Mouse (Mus musculus): ENCODE data around the gene Tcf19.
A peak's percentile ranks its signal among the peaks of the same experiment; 100 is the strongest.

Gene Tcf19

GRCm38 (mm10) chr17:35516652-35517500, at the start of gene Tcf19, which contains the start of gene Cchcr1:
Gene Tcf19 (minus strand): TSS chr17:35516824.
Gene Cchcr1 (plus strand): TSS chr17:35517100.
- DNase-seq (ENCODE audit: low read depth in 2 of 2, low spot score in 2 of 2) = peak; percentile 79 to 80

DNA sequence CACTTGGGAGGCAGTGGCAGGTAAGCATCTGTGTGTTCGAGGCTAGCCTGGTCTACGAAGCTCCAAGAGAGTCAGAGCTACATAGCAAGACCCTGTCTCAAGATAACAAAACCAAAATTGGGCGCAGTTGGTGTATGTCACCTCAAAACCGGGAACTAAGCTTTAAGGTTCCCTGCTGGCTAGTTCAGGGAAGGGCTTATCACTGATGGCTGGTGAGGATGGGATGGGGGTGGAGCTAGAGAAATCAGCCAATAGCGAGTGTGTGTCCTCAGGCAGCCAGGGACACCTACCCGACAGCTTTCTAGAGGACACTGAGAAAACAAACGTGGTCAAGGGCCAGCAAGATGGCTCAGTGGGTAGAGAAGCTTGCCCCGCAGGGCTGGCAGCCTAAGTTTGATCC, 41.6 kb upstream of the Tcf19 start:
- no peak for DNase-seq (ENCODE audit: low read depth in 2 of 2, low spot score in 2 of 2)

GRCm38 (mm10) chr17:35557351-35557750, 40.7 kb upstream of the Tcf19 start:
- no peak for DNase-seq (ENCODE audit: low read depth in 2 of 2, low spot score in 2 of 2)

DNA sequence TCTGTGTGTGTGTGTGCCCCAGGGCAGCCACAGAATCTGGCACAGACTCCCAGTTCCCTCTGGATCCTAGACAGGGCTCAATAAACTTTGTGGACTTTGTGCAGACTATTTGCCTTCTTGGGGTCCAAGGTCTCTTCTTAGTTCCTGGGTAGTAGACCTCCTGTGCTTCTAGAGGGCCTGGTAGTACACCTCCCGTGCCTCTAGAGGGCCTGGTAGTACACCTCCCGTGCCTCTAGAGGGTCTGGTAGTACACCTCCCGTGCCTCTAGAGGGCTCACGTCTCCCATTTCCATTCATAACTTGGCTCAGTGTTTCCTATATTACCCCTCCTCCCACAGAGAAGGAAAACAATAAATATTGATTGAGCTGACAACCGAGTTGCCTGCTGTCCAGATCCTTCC, 40.2 kb upstream of the Tcf19 start:
- peak; percentile 37 to 45 for DNase-seq (ENCODE audit: low read depth in 2 of 2, low spot score in 2 of 2)

DNA sequence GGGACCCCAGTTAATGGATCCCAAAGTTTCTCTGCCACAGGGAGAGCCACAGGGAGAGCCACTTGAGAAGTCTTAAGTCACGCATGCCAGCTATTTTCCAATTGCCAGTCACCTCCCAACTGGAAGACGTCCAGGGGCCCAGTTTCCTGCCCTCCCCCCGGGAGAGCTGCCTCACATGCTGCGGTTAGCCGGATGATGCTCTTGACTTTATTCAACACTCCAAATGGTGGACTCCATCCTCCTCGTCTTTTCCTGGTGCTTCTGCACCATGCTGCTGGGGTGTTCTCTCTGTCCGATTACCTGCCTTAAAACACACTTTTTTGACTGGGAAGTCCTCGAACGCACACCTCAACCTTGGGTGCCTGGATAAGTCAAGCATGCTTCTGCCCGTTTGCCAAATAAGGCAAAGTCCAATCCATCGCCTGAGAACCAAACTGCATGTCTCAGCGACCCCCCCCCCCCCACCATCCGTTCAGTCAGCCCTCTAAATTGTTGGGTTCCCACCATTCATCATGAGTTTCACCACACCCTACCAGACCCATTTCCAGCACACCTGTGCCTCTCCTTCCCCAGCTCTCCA, 39.7 kb upstream of the Tcf19 start:
- no peak for DNase-seq (ENCODE audit: low read depth in 2 of 2, low spot score in 2 of 2)

GRCm38 (mm10) chr17:35554761-35555397, 38.3 kb upstream of the Tcf19 start:
- no peak for DNase-seq (ENCODE audit: low read depth in 2 of 2, low spot score in 2 of 2)

- no peak for DNase-seq (ENCODE audit: low read depth in 2 of 2, low spot score in 2 of 2)
Measured at GRCm38 (mm10) chr17:35554321-35554720, 37.7 kb upstream of the Tcf19 start.

DNA sequence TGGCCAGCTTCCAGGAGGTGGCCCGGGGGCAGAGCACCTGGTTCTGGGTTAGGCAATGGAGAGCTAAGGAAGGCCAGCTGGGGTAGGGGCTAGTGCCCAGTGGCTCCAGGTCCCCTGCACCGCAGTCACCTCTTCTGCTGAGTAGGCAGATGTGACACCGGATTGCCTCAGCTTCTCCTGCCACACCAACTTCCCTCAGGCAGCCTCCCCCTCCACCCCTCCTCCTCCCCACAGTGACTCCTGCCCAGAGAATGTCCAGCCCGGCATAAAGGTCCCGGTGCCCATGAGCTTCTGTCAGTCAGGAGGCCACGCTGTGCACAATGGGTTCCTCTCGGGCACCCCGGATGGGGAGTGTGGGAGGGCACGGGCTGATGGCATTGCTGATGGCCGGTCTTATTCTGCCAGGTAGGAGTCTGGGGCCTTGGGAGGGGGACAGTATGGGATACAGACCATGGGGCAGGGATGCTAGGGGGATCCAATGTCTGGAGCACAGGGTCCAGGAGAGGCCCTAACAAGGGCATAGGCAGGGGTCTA, 35.3 kb upstream of the Tcf19 start, which contains the start of gene Cdsn:
TSS of gene Cdsn (plus strand) at position 248 of the 534 bp plus-strand sequence.
- DNase-seq (ENCODE audit: low read depth in 2 of 2, low spot score in 2 of 2) = no peak

DNA sequence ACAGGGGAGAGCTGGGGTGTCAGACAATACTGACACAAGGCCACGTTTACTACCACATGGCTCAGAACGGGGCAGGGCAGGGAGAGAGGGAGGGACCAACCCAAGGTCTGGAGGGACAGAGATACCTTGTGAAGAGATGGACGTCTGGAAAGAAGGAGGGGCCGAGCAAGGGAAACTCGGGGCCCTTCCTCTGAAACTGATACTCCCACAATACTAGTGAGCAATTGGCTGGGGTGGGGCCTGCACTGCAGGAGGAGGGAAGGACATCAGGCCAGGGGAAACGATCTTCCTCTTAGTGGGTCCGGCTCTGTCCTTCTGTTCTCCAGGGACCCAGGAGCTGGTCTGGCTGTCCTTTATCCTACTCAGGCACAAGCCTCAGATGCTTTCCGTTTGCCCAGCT, 34.2 kb upstream of the Tcf19 start:
- no peak for DNase-seq (ENCODE audit: low read depth in 2 of 2, low spot score in 2 of 2)

GRCm38 (mm10) chr17:35550143-35550494, 33.5 kb upstream of the Tcf19 start:
- DNase-seq (ENCODE audit: low read depth in 2 of 2, low spot score in 2 of 2) = no peak

- DNase-seq (ENCODE audit: low read depth in 2 of 2, low spot score in 2 of 2) = no peak
Measured at GRCm38 (mm10) chr17:35549437-35550142, 33.0 kb upstream of the Tcf19 start.

DNA sequence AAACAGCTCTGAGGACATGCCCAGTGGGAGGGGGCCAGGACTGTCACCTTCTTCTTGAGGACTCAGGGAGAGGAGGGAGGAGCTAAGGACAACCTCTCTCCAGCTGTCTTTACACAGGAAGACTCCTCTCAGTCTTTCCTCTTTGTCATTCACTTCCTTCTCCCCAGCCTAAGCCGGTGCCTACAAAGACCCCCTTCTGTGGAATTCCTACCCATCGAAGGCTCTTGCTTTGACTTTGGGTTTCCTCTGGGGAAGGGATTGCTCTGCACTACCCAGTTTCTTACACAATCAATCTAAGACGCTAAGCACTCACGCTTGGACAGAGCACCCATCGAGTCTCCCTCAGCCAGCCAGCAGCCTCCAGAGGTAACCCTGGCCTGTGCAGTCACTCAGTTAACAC, 32.0 kb upstream of the Tcf19 start:
- DNase-seq (ENCODE audit: low read depth in 2 of 2, low spot score in 2 of 2) = no peak

- DNase-seq (ENCODE audit: low read depth in 2 of 2, low spot score in 2 of 2) = no peak
Measured at GRCm38 (mm10) chr17:35547465-35547864, 30.8 kb upstream of the Tcf19 start.

DNA sequence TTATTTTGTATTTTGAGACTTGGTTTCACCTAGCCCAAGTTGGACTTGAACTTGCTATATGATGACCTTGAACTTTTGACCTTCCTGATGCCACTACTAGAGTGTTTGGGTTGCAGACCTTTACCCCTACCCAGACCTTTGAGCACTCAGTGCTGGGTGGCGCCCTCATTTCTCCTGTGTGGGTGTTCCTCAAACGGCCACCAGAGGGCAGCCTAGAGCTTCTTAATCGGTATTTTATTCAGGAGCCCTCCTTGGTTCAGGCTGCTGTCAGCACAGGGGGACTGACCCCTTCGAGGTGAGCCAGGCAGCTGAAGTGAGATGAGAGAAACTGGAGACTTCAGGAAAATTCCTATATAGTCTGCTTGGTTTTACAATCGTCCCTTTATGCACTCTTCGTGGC, 28.1 kb upstream of the Tcf19 start:
- DNase-seq (ENCODE audit: low read depth in 2 of 2, low spot score in 2 of 2) = peak; percentile 41 to 50

GRCm38 (mm10) chr17:35544001-35544400, 27.4 kb upstream of the Tcf19 start:
- no peak for DNase-seq (ENCODE audit: low read depth in 2 of 2, low spot score in 2 of 2)

DNA sequence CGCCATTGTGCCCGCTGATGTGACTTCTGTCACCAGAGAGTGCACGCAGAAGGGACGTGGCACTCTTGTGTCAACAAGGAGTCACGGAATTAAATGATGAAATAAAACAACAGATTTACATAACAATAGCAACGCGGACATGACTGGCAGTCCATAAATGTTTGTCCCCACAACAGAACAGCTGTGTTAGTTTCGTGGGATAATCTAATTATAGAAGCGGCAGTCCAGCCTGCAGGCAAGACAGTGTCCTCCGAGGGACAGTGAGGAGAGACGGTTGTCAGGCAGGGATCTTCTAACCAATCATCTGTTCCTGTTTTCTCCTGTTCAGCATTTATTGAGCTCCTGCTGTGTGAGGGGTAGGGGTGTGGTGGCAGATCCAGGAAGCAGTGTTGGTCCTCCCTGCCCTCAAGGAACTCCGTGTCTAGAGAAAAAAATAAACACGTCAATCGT, 26.8 kb upstream of the Tcf19 start:
- DNase-seq (ENCODE audit: low read depth in 2 of 2, low spot score in 2 of 2) = no peak

- DNase-seq (ENCODE audit: low read depth in 2 of 2, low spot score in 2 of 2) = no peak
Measured at GRCm38 (mm10) chr17:35542761-35543411, 26.3 kb upstream of the Tcf19 start.

GRCm38 (mm10) chr17:35539540-35539939, 22.9 kb upstream of the Tcf19 start:
- DNase-seq (ENCODE audit: low read depth in 2 of 2, low spot score in 2 of 2) = no peak

DNA sequence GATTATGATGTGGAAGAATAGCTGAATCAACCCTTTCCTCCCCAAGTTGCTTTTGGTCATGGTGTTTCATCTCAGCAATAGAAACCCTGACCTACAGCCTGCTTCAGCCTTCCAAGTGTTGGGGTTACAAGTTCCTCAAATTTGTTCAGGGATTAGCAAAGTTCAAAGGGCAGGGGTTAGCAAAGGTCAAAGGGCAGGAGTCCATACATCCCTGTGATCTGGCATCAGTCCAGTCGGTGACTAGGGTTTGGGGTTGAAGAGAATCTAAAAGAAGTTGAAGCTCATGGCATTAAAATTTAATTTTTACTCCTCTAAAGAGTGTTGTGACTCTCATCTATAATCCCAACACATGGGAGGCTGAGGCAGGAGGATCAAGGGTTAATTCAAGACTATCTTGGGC, 21.9 kb upstream of the Tcf19 start:
- no peak for DNase-seq (ENCODE audit: low read depth in 2 of 2, low spot score in 2 of 2)

- no peak for DNase-seq (ENCODE audit: low read depth in 2 of 2, low spot score in 2 of 2)
Measured at GRCm38 (mm10) chr17:35537421-35537820, 20.8 kb upstream of the Tcf19 start.

DNA sequence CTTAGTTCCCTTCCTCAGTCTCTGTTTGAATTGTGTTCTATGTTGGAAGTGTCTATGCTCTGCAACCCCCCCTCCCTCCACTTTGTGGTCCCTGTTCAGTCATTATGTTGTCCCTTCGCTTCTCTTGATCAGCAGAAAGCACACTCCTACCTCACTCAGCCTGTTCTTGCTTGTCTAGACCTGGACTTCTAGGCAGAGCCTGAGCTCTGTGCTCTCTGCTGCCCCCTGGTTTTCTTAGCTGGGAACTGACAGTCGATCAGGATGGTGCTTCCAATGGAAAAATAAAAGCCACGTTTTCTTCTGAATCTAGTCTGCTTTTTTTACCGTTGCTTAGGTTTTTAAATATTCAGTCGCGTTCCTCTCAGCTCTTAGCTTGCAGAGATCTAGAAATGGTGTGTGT, 17.7 kb upstream of the Tcf19 start:
- peak; percentile 49 to 74 for DNase-seq (ENCODE audit: low read depth in 2 of 2, low spot score in 2 of 2)
